Mouse (Mus musculus) kidney, adult 18-20 months (tissue): ENCODE measurements around the gene Usp50.

Experiments
- DNase-seq: peaks from one replicate; pipeline ENCODE4 v3.0.0; 2021

The Usp50 gene

GRCm38 (mm10) chr2:126783370-126783769, at the start of gene Usp50:
Gene Usp50, minus strand, starts transcription at chr2:126783470.
- DNase-seq, result no peak

DNA sequence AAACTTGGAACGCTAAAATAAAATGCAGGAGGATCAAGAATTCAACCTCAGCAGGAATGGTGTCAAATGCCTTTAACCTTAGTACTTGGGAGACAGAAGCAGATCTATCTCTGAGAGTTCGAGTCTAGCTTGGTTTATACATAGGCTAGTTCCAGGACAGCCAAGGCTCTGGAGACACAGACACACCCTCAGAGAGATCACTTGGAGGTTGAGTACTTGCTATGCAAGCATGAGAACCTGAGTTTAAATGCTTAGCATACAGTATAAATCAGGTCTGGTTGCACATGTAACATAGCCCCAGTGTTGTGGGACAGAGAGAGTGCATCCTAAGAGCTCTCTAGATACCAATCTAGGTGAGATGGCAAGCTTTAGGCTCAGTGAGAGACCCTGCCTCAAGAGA, 34.1 kb upstream of the Usp50 start:
- DNase-seq, result no peak

GRCm38 (mm10) chr2:126816644-126817347, 33.5 kb upstream of the Usp50 start:
- no peak for DNase-seq

- DNase-seq, result no peak
These were observed 32.6 kb upstream of the Usp50 start for GRCm38 (mm10) chr2:126815822-126816221.

GRCm38 (mm10) chr2:126801980-126802379, 18.7 kb upstream of the Usp50 start:
- no peak for DNase-seq

- no peak for DNase-seq
These were observed 15.2 kb upstream of the Usp50 start for GRCm38 (mm10) chr2:126798455-126798854.

- DNase-seq, result no peak
These were observed 12.4 kb upstream of the Usp50 start for GRCm38 (mm10) chr2:126795708-126796107.

DNA sequence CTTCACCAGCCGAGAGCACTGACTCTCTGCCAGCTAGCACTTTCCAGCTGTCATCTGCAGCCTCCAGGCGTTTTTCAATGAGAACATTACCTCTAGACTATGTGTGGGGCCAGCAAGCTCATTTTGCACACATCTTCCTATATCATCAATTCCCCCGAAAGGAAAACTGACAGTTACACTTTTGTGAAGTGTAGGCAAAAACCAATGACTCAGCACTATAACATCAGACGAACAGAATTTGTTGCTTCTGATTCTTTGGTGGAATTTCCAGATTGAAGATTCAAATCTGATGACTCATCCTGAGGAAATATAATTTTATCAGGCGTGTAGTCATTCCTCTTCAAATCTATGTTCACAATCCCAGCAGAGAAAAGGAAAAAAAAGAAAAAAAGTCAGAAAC, 9.3 kb upstream of the Usp50 start:
- DNase-seq, result no peak

- DNase-seq, result no peak
These were observed 4.6 kb upstream of the Usp50 start for GRCm38 (mm10) chr2:126787721-126788342.

DNA sequence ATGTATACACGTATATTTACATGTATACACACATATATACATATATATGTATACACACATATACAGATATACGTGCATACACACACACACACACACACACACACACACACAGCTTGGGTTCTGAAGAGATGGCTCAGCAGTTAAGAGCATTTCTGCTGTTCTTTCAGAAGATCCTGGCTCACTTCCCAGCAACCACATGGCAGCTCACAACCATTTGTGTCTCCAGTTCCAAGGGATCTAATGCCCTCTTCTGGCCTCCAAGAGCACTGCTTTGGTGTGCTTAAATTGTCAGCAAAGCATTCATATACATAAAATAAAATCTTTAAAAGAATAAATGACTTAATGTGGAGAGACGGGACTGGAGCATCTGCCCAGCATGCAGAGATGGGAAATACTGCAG, 837 bp downstream of the Usp50 start:
- DNase-seq, result peak; percentile 63

DNA sequence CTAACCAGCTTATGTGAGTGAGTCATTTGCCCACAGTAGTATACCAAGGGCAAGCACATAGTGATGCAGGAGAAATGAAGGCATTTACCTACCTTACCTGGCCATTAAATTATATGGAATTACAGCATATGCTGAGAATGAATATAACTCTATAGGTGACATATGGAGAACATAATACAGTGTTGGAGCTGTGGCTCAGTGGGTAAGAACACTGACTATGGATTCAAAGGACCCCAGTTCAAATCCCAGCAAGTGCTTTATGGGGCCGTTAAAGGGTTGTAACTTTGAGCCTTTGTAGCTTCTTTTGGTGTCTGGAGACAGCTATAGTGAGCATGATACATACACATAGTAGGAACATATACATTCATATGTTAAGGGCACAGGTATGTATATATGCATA, 1.8 kb downstream of the Usp50 start:
- no peak for DNase-seq

- DNase-seq, result no peak
These were observed 3.0 kb downstream of the Usp50 start for GRCm38 (mm10) chr2:126780286-126780685.

GRCm38 (mm10) chr2:126778806-126779205, 4.5 kb downstream of the Usp50 start:
- no peak for DNase-seq

DNA sequence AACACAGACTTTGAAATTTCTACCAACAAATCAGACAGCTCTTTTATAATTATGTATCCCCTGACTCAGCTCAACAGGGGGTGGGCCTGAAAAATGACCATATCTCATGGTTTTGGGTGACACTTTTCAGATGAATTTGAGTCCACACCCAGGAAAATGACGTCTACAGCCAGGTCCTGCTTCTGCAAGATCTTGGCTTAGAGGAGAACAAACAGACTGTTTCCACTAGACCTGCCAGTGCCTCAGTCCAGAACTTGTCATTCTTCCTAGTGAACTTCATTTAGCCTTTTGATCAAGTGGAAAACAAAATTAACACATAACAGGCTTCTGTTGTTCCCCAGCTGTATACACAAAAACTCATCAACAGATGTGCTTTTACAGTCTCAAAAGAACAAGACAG, 6.9 kb downstream of the Usp50 start:
- DNase-seq, result no peak

DNA sequence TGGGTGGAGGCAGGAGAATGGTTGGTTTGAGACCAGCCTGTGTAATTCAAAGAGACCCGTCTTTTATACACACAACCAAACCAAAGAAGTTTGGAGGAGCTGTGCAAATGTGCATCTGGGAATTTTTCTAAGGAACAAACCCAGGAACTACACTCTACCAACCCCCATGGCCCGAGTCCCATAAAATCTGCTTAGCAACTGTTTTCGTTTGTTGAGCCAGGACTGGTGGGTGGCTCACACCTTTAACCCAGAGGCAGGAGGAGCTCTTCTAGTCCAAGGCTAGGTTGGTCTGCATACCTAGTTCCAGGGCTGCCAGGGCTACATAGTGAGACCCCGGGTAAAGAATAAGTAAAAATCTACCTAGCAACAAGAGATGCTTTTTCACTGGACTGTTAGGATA, 7.3 kb downstream of the Usp50 start:
- no peak for DNase-seq

GRCm38 (mm10) chr2:126772217-126772616, 11.1 kb downstream of the Usp50 start:
- DNase-seq, result no peak

- DNase-seq, result no peak
These were observed 13.7 kb downstream of the Usp50 start for GRCm38 (mm10) chr2:126769431-126770181.

DNA sequence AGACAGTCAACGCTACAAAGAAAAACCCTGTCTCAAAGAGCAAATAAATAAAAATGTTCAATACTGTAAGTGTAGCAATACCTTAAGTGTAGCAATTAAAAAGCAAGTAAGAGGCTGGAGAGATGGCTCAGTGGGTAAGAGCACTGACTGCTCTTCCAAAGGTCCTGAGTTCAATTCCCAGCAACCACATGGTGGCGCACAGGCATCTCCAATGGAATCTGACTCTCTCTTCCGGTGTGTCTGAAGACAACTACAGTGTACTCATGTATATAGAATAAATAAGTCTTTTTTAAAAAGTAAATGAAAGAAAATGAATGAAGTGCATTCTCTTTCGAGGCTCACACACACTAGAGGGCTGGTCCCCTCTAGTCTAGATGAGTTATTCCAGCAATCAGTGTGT, 15.1 kb downstream of the Usp50 start:
- DNase-seq, result no peak

DNA sequence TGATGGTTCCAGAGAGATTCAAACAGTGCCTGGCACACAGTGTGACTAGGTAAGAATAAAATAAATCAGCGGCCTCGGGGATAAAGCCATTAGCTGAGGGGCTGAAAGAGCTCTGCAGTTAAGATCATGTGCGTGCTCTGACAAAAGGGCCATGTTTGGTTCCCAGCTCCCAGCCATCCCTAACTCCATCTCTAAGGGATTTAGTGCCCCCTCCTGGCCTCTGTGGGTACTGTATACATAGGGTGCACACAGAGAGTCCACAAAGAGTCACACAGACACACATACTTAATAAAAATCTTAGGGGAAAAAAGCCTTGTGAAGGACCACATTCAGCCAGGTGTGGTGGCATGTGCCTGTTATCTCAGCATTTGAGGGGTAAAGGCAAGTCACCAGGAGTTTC, 15.7 kb downstream of the Usp50 start:
- DNase-seq, result no peak

- DNase-seq, result no peak
These were observed 17.2 kb downstream of the Usp50 start for GRCm38 (mm10) chr2:126765867-126766582.

GRCm38 (mm10) chr2:126759351-126759750, 23.9 kb downstream of the Usp50 start:
- no peak for DNase-seq

- no peak for DNase-seq
These were observed 27.6 kb downstream of the Usp50 start for GRCm38 (mm10) chr2:126755664-126756063.

GRCm38 (mm10) chr2:126743389-126743788, 39.9 kb downstream of the Usp50 start:
- no peak for DNase-seq
